Mouse (Mus musculus): ENCODE measurements around the gene Gipc3. TPM values are rescaled to one million over a fixed set of nuclear protein-coding genes. Genes with fewer than 3 reads are reported as not detected.

Gene Gipc3
- 4.5 and 4.7 TPM in 2 replicates for total RNA-seq (2021)
- long read RNA-seq: 0 reads

DNA sequence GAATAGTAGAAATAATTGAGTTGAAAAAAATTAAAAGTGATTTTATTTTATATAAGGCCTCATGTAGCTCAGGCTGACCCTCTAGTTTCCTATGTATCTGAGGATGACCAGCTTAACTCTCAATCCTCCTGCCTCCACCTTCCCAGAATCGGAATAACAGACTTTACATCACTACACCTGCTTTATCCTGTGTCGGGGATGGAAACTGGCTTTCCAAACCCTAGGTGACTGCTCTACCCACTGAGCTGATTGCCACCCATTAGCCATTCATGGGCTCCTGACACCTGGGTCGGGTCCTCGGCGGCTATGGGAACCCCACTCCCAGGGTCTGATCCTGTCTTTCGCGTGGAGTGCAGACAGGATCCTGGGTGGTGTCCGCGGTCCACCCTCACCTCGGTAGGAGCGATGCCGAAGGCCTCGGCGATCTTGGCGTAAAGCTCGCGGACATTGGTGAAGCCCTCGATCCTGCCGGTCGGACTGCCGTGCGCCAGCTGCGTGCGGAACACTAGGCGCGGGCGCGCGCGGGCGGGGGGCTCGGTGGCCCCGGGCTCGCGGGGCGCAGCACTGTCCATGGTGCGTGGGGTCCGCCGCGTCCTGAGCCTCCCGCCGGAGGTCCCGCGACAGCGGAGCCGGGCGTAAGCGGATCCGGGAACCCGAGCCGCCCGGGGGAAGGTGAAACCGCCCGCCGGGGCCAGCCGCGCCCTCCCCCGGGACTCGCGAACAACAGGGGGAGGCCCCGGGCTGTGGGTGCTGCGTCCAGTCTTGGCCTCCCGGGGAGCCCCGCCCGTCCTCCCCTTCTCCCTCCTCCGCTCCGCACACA is at the start of gene Gipc3:
TSS of gene Gipc3 (minus strand) at position 581 of the 820 bp plus-strand sequence.
- peak; percentile 50 for DNase-seq

DNA sequence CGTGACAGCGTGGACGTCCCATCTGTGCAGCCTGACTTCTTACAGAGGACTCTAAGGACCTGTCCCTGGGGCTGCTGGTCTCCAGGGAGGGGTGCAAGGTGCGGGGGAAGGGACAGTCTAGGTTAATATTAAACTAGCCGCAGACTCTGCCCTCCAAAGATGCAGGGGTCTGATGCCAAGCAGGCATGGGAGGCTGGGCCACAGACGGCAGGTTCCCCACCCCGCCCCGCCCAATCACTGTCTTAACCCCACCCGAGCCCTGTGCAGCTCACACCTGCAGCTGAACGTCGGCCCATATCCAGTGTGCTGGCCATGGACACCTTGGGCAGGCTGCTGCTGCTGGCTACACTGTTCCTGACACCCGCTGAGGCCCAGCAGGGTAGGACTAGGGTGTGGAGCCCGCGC is 49.7 kb upstream of the Gipc3 start, which contains the start of gene Smim24:
TSS of gene Smim24 (plus strand) at position 271 of the 405 bp plus-strand sequence.
- DNase-seq: no peak

- no peak for DNase-seq
Observed at GRCm38 (mm10) chr10:81392270-81392669, 49.2 kb upstream of the Gipc3 start.

- no peak for DNase-seq
Observed at GRCm38 (mm10) chr10:81390678-81390965, 47.6 kb upstream of the Gipc3 start.

- DNase-seq: peak; percentile 82
Observed at GRCm38 (mm10) chr10:81389801-81390677, 47.0 kb upstream of the Gipc3 start.

- DNase-seq: peak; percentile 53
Observed at GRCm38 (mm10) chr10:81389373-81389772, 46.3 kb upstream of the Gipc3 start.

DNA sequence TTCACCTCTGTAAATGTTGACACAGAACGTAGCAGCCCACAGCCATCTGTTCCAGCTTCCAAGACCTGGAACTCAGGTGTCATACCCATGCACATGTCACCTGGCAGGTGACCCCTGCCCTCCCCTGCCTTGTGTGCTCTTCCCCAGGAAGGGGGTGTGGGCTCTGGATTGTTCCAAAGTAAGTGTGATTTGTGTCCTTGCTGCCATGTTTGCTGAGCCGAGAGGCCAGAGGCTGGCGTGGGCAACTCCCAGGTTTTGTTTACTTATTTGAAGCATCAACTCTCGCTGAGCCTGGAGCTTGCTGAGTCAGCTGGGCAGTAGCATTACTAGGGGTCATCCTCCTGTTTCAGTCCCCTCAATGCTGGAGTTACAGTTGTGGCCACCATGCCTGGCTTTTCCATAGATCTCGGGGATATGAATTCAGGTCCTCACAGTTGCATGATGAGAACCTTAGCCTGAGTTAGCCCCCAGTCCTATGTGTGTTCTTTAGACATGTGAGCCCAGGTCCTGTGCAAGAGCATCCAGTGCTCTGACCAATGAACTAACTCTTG is 45.5 kb upstream of the Gipc3 start, which contains the start of gene Gm48552:
TSS of gene Gm48552 (plus strand) at position 501 of the 551 bp plus-strand sequence.
- DNase-seq: no peak

DNA sequence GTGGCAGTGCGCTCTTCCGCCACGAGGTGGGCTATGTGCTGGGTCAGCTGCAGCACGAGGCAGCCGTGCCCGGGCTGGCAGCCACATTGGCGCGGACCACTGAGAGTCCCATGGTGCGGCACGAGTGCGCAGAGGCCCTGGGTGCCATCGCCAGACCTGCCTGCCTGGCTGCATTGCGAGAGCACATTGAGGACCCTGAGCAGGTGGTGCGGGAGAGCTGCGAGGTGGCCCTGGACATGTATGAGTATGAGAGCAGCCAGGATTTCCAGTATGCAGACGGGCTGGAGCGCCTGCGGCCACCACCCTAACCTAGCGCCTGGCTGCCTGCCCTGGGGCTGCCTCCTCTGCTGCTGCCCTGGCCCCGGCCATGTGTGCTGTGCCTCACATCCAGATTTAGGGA is 44.6 kb upstream of the Gipc3 start:
- no peak for DNase-seq

- no peak for DNase-seq
Observed at GRCm38 (mm10) chr10:81385603-81386306, 42.7 kb upstream of the Gipc3 start.

DNA sequence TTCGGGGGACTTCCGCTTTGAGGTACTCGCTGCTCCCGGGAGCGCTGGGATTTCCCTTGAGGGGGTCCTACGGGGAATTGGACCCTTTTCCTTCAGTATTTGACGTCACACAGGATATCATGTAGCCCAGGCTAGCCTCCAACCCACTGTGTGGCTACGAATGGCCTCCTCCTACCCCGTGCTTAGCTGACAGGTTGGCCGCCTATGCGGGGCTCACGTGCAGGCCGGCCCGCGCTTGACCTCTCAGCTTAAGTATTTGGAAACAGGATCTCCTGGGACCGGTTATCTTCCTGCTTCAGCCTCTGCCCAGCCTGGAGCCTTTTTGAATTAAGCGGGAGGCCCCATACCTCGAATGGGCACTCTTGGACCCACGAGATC is 41.5 kb upstream of the Gipc3 start:
- no peak for DNase-seq

DNA sequence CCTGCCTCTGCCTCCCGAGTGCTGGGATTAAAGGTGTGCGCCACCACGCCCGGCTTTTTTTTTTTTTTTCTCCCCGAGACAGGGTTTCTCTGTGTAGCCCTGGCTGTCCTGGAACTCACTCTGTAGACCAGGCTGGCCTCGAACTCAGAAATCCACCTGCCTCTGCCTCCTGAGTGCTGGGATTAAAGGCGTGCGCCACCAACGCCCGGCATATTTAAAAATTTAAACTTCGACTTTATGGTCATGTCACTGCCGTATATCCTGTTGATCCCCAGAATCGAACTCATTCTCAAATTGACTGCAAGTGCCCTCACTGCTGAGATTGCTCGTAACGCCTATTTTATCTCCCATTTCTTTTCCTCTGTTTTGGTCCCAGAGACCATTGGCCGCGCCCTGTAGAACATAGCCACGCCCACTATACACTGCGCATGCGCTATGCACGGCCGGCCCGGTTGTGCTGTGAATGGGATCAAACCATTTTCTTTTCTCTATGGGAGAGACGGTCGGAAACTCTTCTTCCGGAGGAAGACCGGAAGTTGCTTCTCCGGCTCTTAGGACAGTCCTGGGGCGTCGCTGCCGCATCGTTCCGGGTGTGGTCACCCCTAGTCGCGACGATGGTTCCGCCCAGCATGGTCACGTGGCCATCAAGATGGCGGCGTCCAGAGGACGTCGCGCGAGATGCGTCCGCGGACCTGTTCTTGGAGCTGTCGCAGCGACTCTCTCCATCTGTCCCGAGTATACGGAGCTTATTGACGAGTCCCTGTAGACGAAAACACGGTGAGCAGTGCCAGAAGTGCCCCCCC is 40.9 kb upstream of the Gipc3 start, which contains the start of the genes Dohh and Gm48551:
TSS of gene Dohh (plus strand) at position 627 of the 803 bp plus-strand sequence.
TSS of gene Gm48551 (plus strand) at position 665 of the 803 bp plus-strand sequence.
- DNase-seq: peak; percentile 99

DNA sequence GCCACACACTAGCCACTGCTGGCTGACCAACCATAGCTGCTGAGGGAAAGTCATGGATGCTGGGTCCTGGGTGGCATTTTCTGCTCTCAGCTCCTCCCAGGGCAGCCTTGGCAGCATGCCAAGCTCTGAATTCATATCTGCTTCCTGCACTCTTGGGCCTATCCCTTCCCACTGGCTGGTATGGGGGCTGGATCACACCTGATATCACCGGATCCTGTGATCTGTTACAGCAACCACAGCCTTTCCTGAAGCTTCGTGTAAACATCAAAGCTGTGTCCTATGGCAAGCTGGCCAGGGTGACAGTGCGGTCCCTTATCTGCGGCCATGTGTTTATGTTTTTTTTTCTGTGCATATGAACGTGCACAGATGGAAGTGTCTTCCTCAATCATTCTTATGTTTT is 39.0 kb upstream of the Gipc3 start:
- DNase-seq: no peak

GRCm38 (mm10) chr10:81379809-81380378 is 36.8 kb upstream of the Gipc3 start:
- no peak for DNase-seq

DNA sequence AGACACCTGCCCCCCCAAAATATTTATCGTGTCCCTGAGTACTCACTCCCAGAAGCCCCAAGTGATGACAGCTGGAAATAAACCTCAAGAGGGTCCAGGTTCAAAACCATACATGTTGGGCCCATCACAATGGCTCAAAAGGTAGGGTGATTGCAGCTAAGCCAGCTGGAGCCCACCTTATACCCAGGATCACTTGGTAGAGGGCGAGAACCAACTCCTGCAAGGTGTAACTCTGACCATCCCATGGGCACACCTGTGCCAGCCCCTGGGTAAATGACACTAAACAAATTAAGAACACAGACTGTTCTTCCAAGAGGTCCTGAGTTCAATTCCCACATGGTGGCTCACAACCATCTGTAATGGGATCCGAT is 36.1 kb upstream of the Gipc3 start:
- DNase-seq: no peak

GRCm38 (mm10) chr10:81378553-81379182 is 35.6 kb upstream of the Gipc3 start:
- peak; percentile 100 for DNase-seq

- no peak for DNase-seq
Observed at GRCm38 (mm10) chr10:81377793-81378552, 34.9 kb upstream of the Gipc3 start, which contains the start of gene Fzr1. TSS of gene Fzr1 (minus strand) at chr10:81378516.

DNA sequence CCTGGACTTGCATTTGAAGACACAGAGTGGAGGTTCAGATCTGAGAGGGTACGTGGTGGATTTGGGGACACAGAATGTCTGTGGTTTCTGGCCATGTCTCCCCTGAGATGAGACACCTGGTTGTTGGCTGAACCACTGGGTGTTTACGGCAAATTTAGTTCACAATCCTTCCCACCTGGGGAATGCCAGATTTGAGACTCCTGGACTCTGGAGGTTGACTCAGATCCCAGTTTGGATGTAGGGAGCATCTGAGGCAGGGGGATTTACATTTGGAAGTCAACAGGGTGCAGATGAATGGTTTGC is 34.2 kb upstream of the Gipc3 start:
- no peak for DNase-seq

DNA sequence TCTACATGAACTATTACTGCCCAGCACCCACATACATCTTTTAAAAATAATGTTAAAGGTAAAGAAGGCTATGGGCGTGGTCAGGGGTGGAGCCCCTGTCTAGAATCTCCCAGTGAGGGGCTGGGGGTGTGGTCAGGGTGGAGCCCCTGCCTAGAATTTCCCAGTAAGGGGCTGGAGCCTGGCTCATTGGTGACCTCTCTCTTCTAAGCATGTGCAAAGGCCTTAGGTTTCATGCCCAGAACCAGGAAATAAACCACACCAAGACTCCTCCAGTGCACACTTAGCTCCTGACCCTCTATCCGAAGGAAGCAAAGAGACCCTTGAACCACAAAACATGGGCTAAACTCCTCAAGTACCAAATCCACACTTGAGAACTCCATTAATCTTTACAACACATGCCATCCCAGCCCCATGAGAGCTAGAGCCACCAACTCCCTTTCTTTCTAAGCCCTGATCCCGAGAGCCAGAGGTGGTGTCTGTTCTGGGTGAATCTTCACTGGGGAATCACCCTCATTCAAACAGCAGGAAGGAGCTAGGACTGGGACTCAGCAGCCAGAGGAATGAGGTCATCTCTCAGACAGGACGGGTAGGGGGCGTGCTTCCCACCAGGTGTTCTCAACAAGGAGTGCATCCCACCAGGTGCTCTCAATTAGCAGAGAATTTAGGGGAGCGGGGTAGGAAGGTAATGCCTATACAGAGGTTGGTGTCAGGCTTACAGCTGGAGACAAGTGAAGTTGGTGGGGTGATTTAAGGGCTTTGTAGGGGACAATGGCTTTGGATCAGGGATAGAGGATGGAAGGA is 33.7 kb upstream of the Gipc3 start:
- DNase-seq: no peak

GRCm38 (mm10) chr10:81375322-81375721 is 32.3 kb upstream of the Gipc3 start:
- no peak for DNase-seq

All from adrenal gland, postnatal 25 days (tissue).